Mouse (Mus musculus): ENCODE measurements around the gene Poglut1. TPM values are rescaled to one million over a fixed set of nuclear protein-coding genes. Genes with fewer than 3 reads are reported as not detected.

Poglut1 gene
- polyA plus RNA-seq, 1 experiment from 2014 or later, result 53.2 TPM

- Histone ChIP-seq H3K27ac (replicated peaks) (no peak overlapping the region), H3K36me3 (peaks cover 72% of the 10 kb centered on the region)
These were observed 34.7 kb upstream of the Poglut1 start for GRCm38 (mm10) chr16:38584761-38585160.

GRCm38 (mm10) chr16:38571481-38571880, 21.4 kb upstream of the Poglut1 start:
- H3K9ac ChIP-seq (replicated peaks), result no peak overlapping the region
- no peaks in the 10 kb centered on the region for H3K9me3 ChIP-seq (replicated peaks)
- ATAC-seq (ENCODE audit: low FRiP score), result no peak
- no peaks in the 10 kb centered on the region for H3K4me1 ChIP-seq
- no peak overlapping the region for H3K4me2 ChIP-seq
- no peaks in the 10 kb centered on the region for H3K27me3 ChIP-seq (replicated peaks)
- H3K36me3 ChIP-seq, result peaks cover 64% of the 10 kb centered on the region
- 95% methylated on average over 3 of the region's 3 CpGs for WGBS
- H3K4me3 ChIP-seq (replicated peaks), result no peak overlapping the region
- no peak overlapping the region for H3K27ac ChIP-seq (replicated peaks)

More at GRCm38 (mm10) chr16:38584761-38585160, 34.7 kb upstream of the Poglut1 start:
- H3K27me3 ChIP-seq (replicated peaks), result no peaks in the 10 kb centered on the region
- WGBS, result 94% methylated on average over 7 of the region's 7 CpGs
- no peak for ATAC-seq (ENCODE audit: low FRiP score)
- no peak overlapping the region for H3K9ac ChIP-seq (replicated peaks)
- H3K4me1 ChIP-seq, result no peaks in the 10 kb centered on the region
- H3K9me3 ChIP-seq (replicated peaks), result no peaks in the 10 kb centered on the region
- no peak overlapping the region for H3K4me3 ChIP-seq (replicated peaks)
- no peak overlapping the region for H3K4me2 ChIP-seq

GRCm38 (mm10) chr16:38568192-38568591, 18.1 kb upstream of the Poglut1 start:
- Histone ChIP-seq H3K27ac (replicated peaks) (no peak overlapping the region), H3K4me2 (no peak overlapping the region), H3K4me1 (peaks cover 26% of the 10 kb centered on the region), H3K27me3 (replicated peaks) (no peaks in the 10 kb centered on the region), H3K4me3 (replicated peaks) (no peak overlapping the region), H3K36me3 (peaks cover 57% of the 10 kb centered on the region), H3K9ac (replicated peaks) (no peak overlapping the region), H3K9me3 (replicated peaks) (no peaks in the 10 kb centered on the region)
- ATAC-seq (ENCODE audit: low FRiP score), result no peak
- WGBS, result 96% methylated on average over 5 of the region's 5 CpGs

GRCm38 (mm10) chr16:38563516-38563915, 13.5 kb upstream of the Poglut1 start:
- peaks cover 26% of the 10 kb centered on the region for H3K4me1 ChIP-seq
- no peak overlapping the region for H3K27ac ChIP-seq (replicated peaks)
- ATAC-seq (ENCODE audit: low FRiP score), result no peak
- peak overlapping the region; percentile 86 for H3K4me3 ChIP-seq (replicated peaks)
- H3K27me3 ChIP-seq (replicated peaks), result peaks cover 11% of the 10 kb centered on the region
- WGBS, result 42% methylated on average over 10 of the region's 10 CpGs
- peaks cover 23% of the 10 kb centered on the region for H3K36me3 ChIP-seq
- peak overlapping the region; percentile 63 for H3K4me2 ChIP-seq
- H3K9ac ChIP-seq (replicated peaks), result peak overlapping the region; percentile 80
- H3K9me3 ChIP-seq (replicated peaks), result no peaks in the 10 kb centered on the region

- peaks cover 17% of the 10 kb centered on the region for H3K36me3 ChIP-seq
- peak; percentile 65; the same call in 1 of the 2 replicates for ATAC-seq (ENCODE audit: low FRiP score)
- peak overlapping the region; percentile 87 for H3K27ac ChIP-seq (replicated peaks)
- H3K9me3 ChIP-seq (replicated peaks), result no peaks in the 10 kb centered on the region
- H3K4me1 ChIP-seq, result peaks cover 26% of the 10 kb centered on the region
- WGBS, result under 1% methylated on average over 25 of the region's 25 CpGs
- peak overlapping the region; percentile 80 for H3K9ac ChIP-seq (replicated peaks)
- peaks cover 11% of the 10 kb centered on the region for H3K27me3 ChIP-seq (replicated peaks)
- H3K4me3 ChIP-seq (replicated peaks), result peak overlapping the region; percentile 86
- H3K4me2 ChIP-seq, result peak overlapping the region; percentile 63
These were observed 12.9 kb upstream of the Poglut1 start for GRCm38 (mm10) chr16:38562968-38563327.

GRCm38 (mm10) chr16:38562131-38562967, 12.3 kb upstream of the Poglut1 start:
- Histone ChIP-seq H3K36me3 (peaks cover 17% of the 10 kb centered on the region), H3K4me1 (peaks cover 26% of the 10 kb centered on the region), H3K27me3 (replicated peaks) (peaks cover 11% of the 10 kb centered on the region), H3K9me3 (replicated peaks) (no peaks in the 10 kb centered on the region), H3K9ac (replicated peaks) (peak overlapping the region; percentile 80), H3K4me2 (peak overlapping the region; percentile 63), H3K4me3 (replicated peaks) (peak overlapping the region; percentile 86), H3K27ac (replicated peaks) (peak overlapping the region; percentile 87)
- 7% methylated on average over 37 of the region's 37 CpGs for WGBS
- ATAC-seq (ENCODE audit: low FRiP score), result peak; percentile 98

- Histone ChIP-seq H3K4me2 (no peak within 1 kb of the TSS), H3K27me3 (replicated peaks) (peaks cover 34% of the 10 kb centered on the region), H3K27ac (replicated peaks) (no peak within 1 kb of the TSS), H3K4me3 (replicated peaks) (no peak within 1 kb of the TSS), H3K9me3 (replicated peaks) (no peaks in the 10 kb centered on the region), H3K4me1 (peaks cover under 1% of the 10 kb centered on the region; the same call in 1 of the 2 replicates), H3K36me3 (no peaks in the 10 kb centered on the region), H3K9ac (replicated peaks) (no peak within 1 kb of the TSS)
- WGBS, result 84% methylated on average over 3 of the region's 3 CpGs
- no peak for ATAC-seq (ENCODE audit: low FRiP score)
These were observed 8.2 kb upstream of the Poglut1 start, which contains the start of gene Tmem39a for GRCm38 (mm10) chr16:38558221-38558748. Gene Tmem39a, plus strand, starts transcription at chr16:38558698.

- Histone ChIP-seq H3K9me3 (replicated peaks) (no peaks in the 10 kb centered on the region), H3K4me1 (no peaks in the 10 kb centered on the region), H3K27me3 (replicated peaks) (peaks cover 42% of the 10 kb centered on the region), H3K4me2 (no peak overlapping the region), H3K27ac (replicated peaks) (no peak overlapping the region), H3K9ac (replicated peaks) (no peak overlapping the region), H3K4me3 (replicated peaks) (no peak overlapping the region), H3K36me3 (no peaks in the 10 kb centered on the region)
- 82% methylated on average over 3 of the region's 3 CpGs for WGBS
- no peak for ATAC-seq (ENCODE audit: low FRiP score)
These were observed 5.9 kb upstream of the Poglut1 start for GRCm38 (mm10) chr16:38555988-38556387.

GRCm38 (mm10) chr16:38548000-38548399, 2.1 kb downstream of the Poglut1 start:
- Histone ChIP-seq H3K4me2 (peak overlapping the region; percentile 73), H3K4me1 (peaks cover 19% of the 10 kb centered on the region), H3K36me3 (peaks cover 21% of the 10 kb centered on the region), H3K9me3 (replicated peaks) (no peaks in the 10 kb centered on the region), H3K27ac (replicated peaks) (no peak overlapping the region), H3K27me3 (replicated peaks) (peaks cover 5% of the 10 kb centered on the region; the same call in 1 of the 2 replicates), H3K4me3 (replicated peaks) (0 out of 2 replicates have a peak overlapping the region, but pooled peaks have one; percentile 97), H3K9ac (replicated peaks) (no peak overlapping the region)
- no peak for ATAC-seq (ENCODE audit: low FRiP score)
- 88% methylated on average over 1 of the region's 1 CpGs for WGBS

GRCm38 (mm10) chr16:38538716-38539380, 11.2 kb downstream of the Poglut1 start:
- WGBS, result 93% methylated on average over 13 of the region's 13 CpGs
- Histone ChIP-seq H3K4me3 (replicated peaks) (no peak overlapping the region), H3K27me3 (replicated peaks) (no peaks in the 10 kb centered on the region), H3K9ac (replicated peaks) (no peak overlapping the region), H3K4me1 (no peaks in the 10 kb centered on the region), H3K9me3 (replicated peaks) (no peaks in the 10 kb centered on the region), H3K4me2 (no peak overlapping the region), H3K27ac (replicated peaks) (no peak overlapping the region), H3K36me3 (peaks cover 86% of the 10 kb centered on the region)
- no peak for ATAC-seq (ENCODE audit: low FRiP score)

- no peak overlapping the region for H3K9ac ChIP-seq (replicated peaks)
- H3K4me2 ChIP-seq, result no peak overlapping the region
- no peaks in the 10 kb centered on the region for H3K9me3 ChIP-seq (replicated peaks)
- H3K27me3 ChIP-seq (replicated peaks), result no peaks in the 10 kb centered on the region
- H3K4me3 ChIP-seq (replicated peaks), result no peak overlapping the region
- no peaks in the 10 kb centered on the region for H3K4me1 ChIP-seq
- peaks cover 89% of the 10 kb centered on the region for H3K36me3 ChIP-seq
- no peak overlapping the region for H3K27ac ChIP-seq (replicated peaks)
- 48% methylated on average over 8 of the region's 8 CpGs for WGBS
- no peak for ATAC-seq (ENCODE audit: low FRiP score)
These were observed 13.4 kb downstream of the Poglut1 start for GRCm38 (mm10) chr16:38536544-38537146.

Data from neural tube, embryonic 15.5 days (tissue).